25 mouse cellular contexts compared by ENCODE assay signal in genomic region chr13:93757514-93757913, GRCm38 (mm10). TPM values are rescaled to one million over a fixed set of nuclear protein-coding genes. Genes with fewer than 3 reads are reported as not detected.
A peak's percentile ranks its signal among the peaks of the same experiment; 100 is the strongest.
DNase-seq lines count a peak whose midpoint lies in the region; ATAC-seq and TF ChIP-seq lines count a peak whose summit lies in the region.
"Had no signal": no experiment of that assay in that cellular context is flagged by ENCODE, and none has a peak within 500 bp of the region (broad histone marks: within the 10 kb centered on the region; RNA-seq: fewer than 3 reads in every experiment).

No protein-coding gene starts in this region.

- no peaks in the 10 kb centered on the region for H3K27me3 ChIP-seq in heart, adult 2 months (ENCODE audit: control insufficient read depth, insufficient read depth, low read length)
- no peaks in the 10 kb centered on the region; the same call in 1 of the 2 replicates for H3K27me3 ChIP-seq in midbrain, embryonic 10.5 days (ENCODE audit: low read depth, poor library complexity, severe bottlenecking)
- no peaks in the 10 kb centered on the region for H3K27me3 ChIP-seq in midbrain, postnatal 0 days (ENCODE audit: insufficient read depth, low read length)
- H3K27me3 ChIP-seq: CH12.LX; embryonic facial prominence, embryonic 13.5 days; embryonic facial prominence, embryonic 15.5 days; forebrain, embryonic 13.5 days; forebrain, embryonic 15.5 days had no signal

- H3K4me3 ChIP-seq in heart, adult 2 months = no peak overlapping the region
- no peak overlapping the region for H3K4me3 ChIP-seq in midbrain, embryonic 10.5 days
- no peak overlapping the region for H3K4me3 ChIP-seq in midbrain, postnatal 0 days (ENCODE audit: low read depth, low read length)
- H3K4me3 ChIP-seq: embryonic facial prominence, embryonic 13.5 days; embryonic facial prominence, embryonic 15.5 days; forebrain, embryonic 13.5 days; forebrain, embryonic 15.5 days had no signal

- H3K9me3 ChIP-seq in midbrain, embryonic 10.5 days (replicated peaks) = no peaks in the 10 kb centered on the region
- H3K9me3 ChIP-seq in midbrain, postnatal 0 days (ENCODE audit: low read length) = no peaks in the 10 kb centered on the region
- H3K9me3 ChIP-seq: embryonic facial prominence, embryonic 13.5 days; embryonic facial prominence, embryonic 15.5 days; forebrain, embryonic 13.5 days; forebrain, embryonic 15.5 days; G1E had no signal

- H3K4me1 ChIP-seq in heart, adult 2 months (ENCODE audit: control insufficient read depth, insufficient read depth, low read length) = no peaks in the 10 kb centered on the region
- H3K4me1 ChIP-seq in midbrain, embryonic 10.5 days = peaks cover 49% of the 10 kb centered on the region
- peaks cover 11% of the 10 kb centered on the region; the same call in 1 of the 2 replicates for H3K4me1 ChIP-seq in midbrain, postnatal 0 days (ENCODE audit: insufficient read depth, low read length)
- H3K4me1 ChIP-seq: embryonic facial prominence, embryonic 15.5 days had no signal

- no peak for TF ChIP-seq EP300 in heart, adult 2 months (IDR thresholded peaks at IDR 0.05; ENCODE audit: insufficient read depth, low read depth, low read length)

- no peaks in the 10 kb centered on the region for H3K36me3 ChIP-seq in heart, adult 2 months (ENCODE audit: control insufficient read depth, insufficient read depth, low read length)
- H3K36me3 ChIP-seq in midbrain, embryonic 10.5 days = no peaks in the 10 kb centered on the region; the same call in 1 of the 2 replicates
- no peaks in the 10 kb centered on the region for H3K36me3 ChIP-seq in midbrain, postnatal 0 days (ENCODE audit: insufficient read depth, low read length)
- H3K36me3 ChIP-seq: embryonic facial prominence, embryonic 13.5 days; embryonic facial prominence, embryonic 15.5 days; forebrain, embryonic 15.5 days; G1E had no signal

- 75% methylated on average over 6 of the region's 6 CpGs for WGBS in heart, adult 2 months
- WGBS in midbrain, embryonic 10.5 days = 91% methylated on average over 6 of the region's 6 CpGs
- 82% methylated on average over 6 of the region's 6 CpGs for WGBS in midbrain, postnatal 0 days

- H3K4me2 ChIP-seq in midbrain, postnatal 0 days (ENCODE audit: low read depth, low read length, poor library complexity, severe bottlenecking) = no peak overlapping the region
- H3K4me2 ChIP-seq: embryonic facial prominence, embryonic 13.5 days; embryonic facial prominence, embryonic 15.5 days; forebrain, embryonic 13.5 days; forebrain, embryonic 15.5 days had no signal

- intact Hi-C loops in heart, adult 2 months (cut with DNase I) = no loop called here

- no peak for ATAC-seq in midbrain, postnatal 0 days (ENCODE audit: low FRiP score)
- 0 out of 2 replicates have a peak, but pooled peaks have one; percentile 52 for ATAC-seq in erythroblast, adult 5-6 weeks (replicated peaks; ENCODE audit: low FRiP score, poor library complexity, severe bottlenecking)
- ATAC-seq in megakaryocyte-erythroid progenitor cell, adult 5-6 weeks (replicated peaks; ENCODE audit: low FRiP score, low TSS enrichment, poor library complexity, severe bottlenecking) = peak; percentile 55; the same call in 1 of the 2 replicates
- ATAC-seq: CD4-positive, CD25-positive, alpha-beta regulatory T cell, adult 4 months; forebrain, embryonic 13.5 days; forebrain, embryonic 15.5 days; Patski had no signal

- DNase-seq in heart, adult 11 months = peak; percentile 84
- DNase-seq in heart, adult 2 months = no peak
- DNase-seq in midbrain, embryonic 10.5 days (ENCODE audit: low spot score) = no peak
- DNase-seq in midbrain, postnatal 0 days (ENCODE audit: low spot score) = no peak
- no peak for DNase-seq in kidney, adult 18-20 months
- DNase-seq: adrenal gland, adult 2 months; adrenal gland, postnatal 10 days; adrenal gland, postnatal 25 days; B cell, adult 2 months; cerebellum, adult 11 months; cerebellum, adult 18-20 months; cerebellum, adult 8-10 months; cerebellum, adult 9-11 months; cerebellum, postnatal 14 days; cerebellum, postnatal 36 days had no signal

- no peak for TF ChIP-seq CTCF in heart, adult 2 months (IDR thresholded peaks at IDR 0.05)
- no peak for TF ChIP-seq CTCF in midbrain, postnatal 0 days (IDR thresholded peaks at IDR 0.05)

- no peak for TF ChIP-seq POLR2A in heart, adult 2 months (IDR thresholded peaks at IDR 0.05; ENCODE audit: insufficient read depth, low read depth, low read length)

- H3K27ac ChIP-seq in heart, adult 2 months = no peak overlapping the region
- peak overlapping the region; percentile 56 for H3K27ac ChIP-seq in midbrain, embryonic 10.5 days (replicated peaks)
- H3K27ac ChIP-seq in midbrain, postnatal 0 days (ENCODE audit: low read depth, low read length) = no peak overlapping the region
- H3K27ac ChIP-seq: embryonic facial prominence, embryonic 13.5 days; embryonic facial prominence, embryonic 15.5 days; forebrain, embryonic 13.5 days; forebrain, embryonic 15.5 days had no signal

- no peak overlapping the region for H3K9ac ChIP-seq in heart, adult 2 months (ENCODE audit: low read depth, low read length)
- H3K9ac ChIP-seq in midbrain, postnatal 0 days (replicated peaks; ENCODE audit: low read length, poor library complexity, severe bottlenecking) = no peak overlapping the region
- H3K9ac ChIP-seq: embryonic facial prominence, embryonic 13.5 days; embryonic facial prominence, embryonic 15.5 days; forebrain, embryonic 13.5 days; forebrain, embryonic 15.5 days had no signal

- no peaks in the 10 kb centered on the region for H3K79me2 ChIP-seq in heart, adult 2 months (replicated peaks; ENCODE audit: control insufficient read depth, insufficient read depth, low read length)

RNA-seq across cellular contexts. Expression of gene Arsb, which starts 13.9 kb away (rescaled TPM):
- total RNA-seq in heart, adult 2 months (2021) = 1 to 10 TPM; 4.6 to 5.7 TPM
- polyA plus RNA-seq in heart, adult 2 months (2012; rRNA removed) = 9.6 and 14.6 TPM in 2 replicates
- polyA plus RNA-seq in midbrain, embryonic 10.5 days (2016; fragmentation: Nextera tagmentation; extraction: Ambion mirVana) = 4.5 and 6.5 TPM in 2 replicates
- total RNA-seq in midbrain, postnatal 0 days (2014; rRNA removed) = 13.2 and 15.2 TPM in 2 replicates
- polyA plus RNA-seq in midbrain, postnatal 0 days (2015; fragmentation: Nextera tagmentation; extraction: Ambion mirVana) = 13.0 and 13.1 TPM in 2 replicates
- 41.9 and 43.3 TPM in 2 replicates for total RNA-seq in erythroblast, adult 5-6 weeks (2015; ENCODE audit: low replicate concordance)
- total RNA-seq in erythroblast, adult 5-6 weeks (2017; ENCODE audit: low replicate concordance) = 7.8 and 8.7 TPM in 2 replicates
- total RNA-seq in megakaryocyte-erythroid progenitor cell, adult 5-6 weeks (2014; fragmentation: Nextera tagmentation) = 12.6 and 16.0 TPM in 2 replicates
- total RNA-seq in megakaryocyte-erythroid progenitor cell, adult 5-6 weeks (2017) = 3.3 and 3.9 TPM in 2 replicates
